Mouse (Mus musculus) adipose tissue, adult 10 weeks (tissue): ENCODE measurements around the gene Golm1. TPM values are rescaled to one million over a fixed set of nuclear protein-coding genes. Genes with fewer than 3 reads are reported as not detected.

ENCODE experiments used
- polyA plus RNA-seq: library from polyadenylated mRNA; stranded (reverse); fragments of 350-450 nt; fragmentation: Illumina TruSeq; extraction: RNeasy Lipid Tissue Mini Kit (QIAGEN cat#74804); gene quantifications from one replicate; pipeline ENCODE4 v1.2.3, GENCODE M21; 2014; ENCODE audit warnings: low read depth, low replicate concordance

The Golm1 gene
- polyA plus RNA-seq = 34.6 TPM

GRCm38 (mm10) chr13:59675151-59676011 is at the start of gene Golm1:
Golm1 (minus strand) TSS chr13:59675811.

GRCm38 (mm10) chr13:59711984-59712383 is 36.4 kb upstream of the Golm1 start, which contains the start of gene Spata31d1b:
Spata31d1b (plus strand) TSS chr13:59712284.

DNA sequence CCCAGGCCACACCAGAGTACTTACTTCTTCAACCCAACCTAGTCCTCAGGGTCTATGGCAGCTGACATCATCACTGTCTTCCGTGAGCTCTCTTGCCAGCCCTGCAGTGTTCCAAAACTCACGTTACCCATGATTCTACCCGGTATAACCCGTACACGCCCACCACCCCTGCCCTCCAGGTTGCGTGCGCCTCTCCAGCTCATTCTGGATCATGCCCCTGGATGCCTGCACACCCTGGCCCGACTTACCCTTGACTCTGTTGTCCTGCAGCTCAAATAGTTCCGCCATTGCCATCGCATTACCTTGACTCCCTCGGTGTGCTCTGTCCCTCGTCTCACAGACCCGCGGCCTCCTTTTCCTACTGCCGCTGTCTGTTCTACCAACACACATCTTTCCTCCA is 34.6 kb upstream of the Golm1 start, which contains the start of gene Spata31d1a:
Gene Spata31d1a (minus strand): TSS at position 101 of the 400 bp plus-strand sequence.

DNA sequence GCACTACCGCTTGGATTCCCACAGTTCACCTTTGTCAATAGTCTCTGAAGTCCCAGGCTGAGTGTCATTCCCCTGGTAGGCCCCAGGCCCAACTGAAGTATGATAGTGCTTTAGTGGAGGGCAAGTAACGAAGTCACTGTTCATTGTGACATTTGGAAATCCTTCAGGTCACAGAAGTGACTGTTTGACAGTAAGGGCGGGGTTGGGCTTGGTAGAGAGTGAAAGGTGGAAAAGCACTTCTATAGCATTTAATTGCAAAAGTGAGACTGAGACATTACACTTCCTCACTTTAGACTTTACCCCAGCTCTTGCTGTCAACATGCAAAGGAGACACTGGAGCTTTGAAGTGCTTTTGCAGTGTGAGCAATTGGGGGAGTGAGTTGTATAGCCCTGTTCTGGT is 18.4 kb upstream of the Golm1 start, which contains the start of gene 4921517D22Rik:
Gene 4921517D22Rik (minus strand): TSS at position 101 of the 400 bp plus-strand sequence.

GRCm38 (mm10) chr13:59584947-59585647 is 90.5 kb downstream of the Golm1 start, which contains the start of the genes Agtpbp1 and Naa35:
Agtpbp1 (minus strand) TSS chr13:59585227.
Naa35 (plus strand) TSS chr13:59585259.

Other genes with a start within 250 kb of the Golm1 start
- gene Agtpbp1, start 90.6 kb downstream of the Golm1 start, polyA plus RNA-seq = 25.3 TPM
- gene Naa35, start 90.6 kb downstream of the Golm1 start, polyA plus RNA-seq = 48.9 TPM
- 0.21 TPM for gene 4921517D22Rik, start 18.3 kb upstream of the Golm1 start, polyA plus RNA-seq
- 0.60 TPM for gene Spata31d1a, start 34.5 kb upstream of the Golm1 start, polyA plus RNA-seq
- gene Spata31d1b, start 36.5 kb upstream of the Golm1 start, polyA plus RNA-seq = 0.82 TPM
- 0.78 TPM for gene Spata31d1d, start 55.9 kb upstream of the Golm1 start, polyA plus RNA-seq
- gene 1700014D04Rik, start 70.9 kb upstream of the Golm1 start, polyA plus RNA-seq = 0.88 TPM
- 95.0 TPM for gene Isca1, start 94.0 kb upstream of the Golm1 start, polyA plus RNA-seq
- not detected for gene Gm49354, start 106.4 kb upstream of the Golm1 start, polyA plus RNA-seq
- 46.6 TPM for gene Tut7, start 147.3 kb upstream of the Golm1 start, polyA plus RNA-seq